Mouse (Mus musculus) MEL (cell line): ENCODE data around the gene Prr22. TPM values are rescaled to one million over a fixed set of nuclear protein-coding genes. Genes with fewer than 3 reads are reported as not detected.

Experiments used
- DNase-seq: peaks from one replicate; pipeline ENCODE4 v3.0.0; 2011; ENCODE audit warnings: low read depth, low spot score
- H3K27ac ChIP-seq: 2 replicates; pipeline ENCODE4 v1.5.1; 2012; ENCODE audit warnings: low read depth, mild to moderate bottlenecking, control low read depth, low read length, moderate library complexity; ENCODE audit not compliant: control insufficient read depth
- H3K27me3 ChIP-seq, 2 experiments: fragments of 150-350 bp in 1 of 2; sonication (generic) in 1 of 2; 2 replicates each; pipeline ENCODE4 v1.6.1; 2012; ENCODE audit warnings: low read length in 2 of 2, mild to moderate bottlenecking in 2 of 2, improper control_type of control experiment in 1 of 2, moderate library complexity in 1 of 2; ENCODE audit not compliant: insufficient read depth in 2 of 2, control insufficient read depth in 1 of 2
- H3K36me3 ChIP-seq, 2 experiments: 2 replicates each; pipeline ENCODE4 v1.6.1; 2012 to 2014; ENCODE audit warnings: low read length in 2 of 2, improper control_type of control experiment in 1 of 2, inconsistent platforms in 1 of 2, mild to moderate bottlenecking in 1 of 2; ENCODE audit not compliant: insufficient read depth in 2 of 2, control insufficient read depth in 1 of 2
- H3K4me1 ChIP-seq, 2 experiments: fragments of 150-350 bp in 1 of 2; sonication (generic) in 1 of 2; 2 replicates each; pipeline ENCODE4 v1.6.1; 2012; ENCODE audit warnings: low read length in 2 of 2, improper control_type of control experiment in 1 of 2, mild to moderate bottlenecking in 1 of 2; ENCODE audit not compliant: insufficient read depth in 2 of 2, control insufficient read depth in 1 of 2
- H3K4me3 ChIP-seq, 2 experiments: fragments of 150-350 bp in 1 of 2; sonication (generic) in 1 of 2; 2 replicates each; pipeline ENCODE4 v1.5.1; 2012; ENCODE audit warnings: low read depth in 2 of 2, low read length in 2 of 2, mild to moderate bottlenecking in 2 of 2, moderate library complexity in 2 of 2, control low read depth in 1 of 2, improper control_type of control experiment in 1 of 2; ENCODE audit not compliant: control insufficient read depth in 1 of 2, insufficient read depth in 1 of 2
- H3K79me2 ChIP-seq: 2 replicates; pipeline ENCODE4 v1.6.1; 2012; ENCODE audit warnings: mild to moderate bottlenecking, low read length, moderate library complexity; ENCODE audit not compliant: control insufficient read depth, poor library complexity, insufficient read depth
- H3K9ac ChIP-seq: 2 replicates; pipeline ENCODE4 v1.6.1; 2012; ENCODE audit warnings: low read depth, mild to moderate bottlenecking, control low read depth, low read length, moderate library complexity; ENCODE audit not compliant: control insufficient read depth, poor library complexity, severe bottlenecking
- H3K9me3 ChIP-seq: fragments of 150-350 bp; sonication (generic); replicated peaks from 2 replicates; pipeline ENCODE4 v1.6.1; 2012; ENCODE audit warnings: mild to moderate bottlenecking, low read length, improper control_type of control experiment, moderate library complexity; ENCODE audit not compliant: insufficient read depth
- BHLHE40 ChIP-seq: IDR thresholded peaks from 2 replicates; pipeline ENCODE4 v1.6.1; 2012; ENCODE audit warnings: low read depth, mild to moderate bottlenecking, inconsistent platforms, low read length, improper control_type of control experiment, borderline replicate concordance
- CHD1 ChIP-seq: IDR thresholded peaks from 2 replicates; pipeline ENCODE4 v1.6.1; 2012; ENCODE audit warnings: low read depth, mild to moderate bottlenecking, inconsistent platforms, low read length, improper control_type of control experiment
- CTCF ChIP-seq, 3 experiments: IDR thresholded peaks in 2 of 3; conservative IDR thresholded peaks in 1 of 3; 2 replicates each; pipeline ENCODE4 v1.5.1; 2011 to 2012; ENCODE audit warnings: low read length in 3 of 3, low read depth in 2 of 3, mild to moderate bottlenecking in 2 of 3, improper control_type of control experiment in 1 of 3, inconsistent platforms in 1 of 3, mixed read lengths in 1 of 3, moderate library complexity in 1 of 3; ENCODE audit not compliant: control insufficient read depth in 1 of 3, insufficient read depth in 1 of 3, poor library complexity in 1 of 3, severe bottlenecking in 1 of 3
- E2F4 ChIP-seq: IDR thresholded peaks from 2 replicates; pipeline ENCODE4 v1.6.1; 2011; ENCODE audit warnings: low read depth, low read length, improper control_type of control experiment, borderline replicate concordance
- ETS1 ChIP-seq: IDR thresholded peaks from 2 replicates; pipeline ENCODE4 v1.6.1; 2012; ENCODE audit warnings: low read depth, mild to moderate bottlenecking, inconsistent platforms, low read length, improper control_type of control experiment, moderate library complexity
- GABPA ChIP-seq: IDR thresholded peaks from 2 replicates; pipeline ENCODE4 v1.6.1; 2012; ENCODE audit warnings: low read depth, mild to moderate bottlenecking, inconsistent platforms, low read length, improper control_type of control experiment, moderate library complexity
- HCFC1 ChIP-seq: IDR thresholded peaks from 2 replicates; pipeline ENCODE4 v1.6.1; 2012; ENCODE audit warnings: low read depth, mild to moderate bottlenecking, inconsistent platforms, low read length, improper control_type of control experiment, moderate library complexity
- JUND ChIP-seq: IDR thresholded peaks from 2 replicates; pipeline ENCODE4 v1.6.1; 2011; ENCODE audit warnings: low read depth, mild to moderate bottlenecking, improper control_type of control experiment, low read length
- MAFK ChIP-seq: IDR thresholded peaks from 2 replicates; pipeline ENCODE4 v1.6.1; 2011; ENCODE audit warnings: low read depth, mild to moderate bottlenecking, low read length, improper control_type of control experiment, borderline replicate concordance
- NELFE ChIP-seq: IDR thresholded peaks from 2 replicates; pipeline ENCODE4 v1.6.1; 2011; ENCODE audit warnings: low read depth, low read length, improper control_type of control experiment
- POLR2AphosphoS2 ChIP-seq: IDR thresholded peaks from 2 replicates; pipeline ENCODE4 v1.6.1; 2011; ENCODE audit warnings: low read length, improper control_type of control experiment
- RAD21 ChIP-seq: IDR thresholded peaks from 2 replicates; pipeline ENCODE4 v1.6.1; 2011; ENCODE audit warnings: mild to moderate bottlenecking, low read depth, low read length, improper control_type of control experiment
- TAL1 ChIP-seq: IDR thresholded peaks from 2 replicates; pipeline ENCODE4 v1.6.1; 2012; ENCODE audit warnings: mild to moderate bottlenecking, inconsistent platforms, low read length, moderate library complexity, mixed read lengths
- ZKSCAN1 ChIP-seq: IDR thresholded peaks from 2 replicates; pipeline ENCODE4 v1.6.1; 2012; ENCODE audit warnings: low read depth, mild to moderate bottlenecking, inconsistent platforms, low read length, improper control_type of control experiment, moderate library complexity
- ZMIZ1 ChIP-seq: IDR thresholded peaks from 2 replicates; pipeline ENCODE4 v1.6.1; 2012; ENCODE audit warnings: low read depth, mild to moderate bottlenecking, inconsistent platforms, low read length, improper control_type of control experiment, moderate library complexity
- polyA plus RNA-seq, 2 experiments: library from polyadenylated mRNA; stranded (reverse) in 1 of 2; unstranded in 1 of 2; fragments of >175 nt in 1 of 2; fragments of >200 nt in 1 of 2; gene quantifications; 2 replicates each; pipeline versions ENCODE4 v1.2.1 to v1.2.4; 2012; ENCODE audit warnings: low replicate concordance in 2 of 2, low read depth in 1 of 2; ENCODE audit not compliant: insufficient read length in 2 of 2, insufficient read depth in 1 of 2, missing spikeins in 1 of 2
- total RNA-seq: library from RNA; depleted of rRNA; stranded (reverse); fragments of 300-350 nt; gene quantifications from 2 replicates; pipeline ENCODE4 v1.2.3, GENCODE M21; 2012; rRNA removed

The Prr22 gene
- total RNA-seq (1.0 and 1.3 TPM in 2 replicates), polyA plus RNA-seq (1 to 10 TPM in 1 of 2 experiments, not detected in 1; 5.5 TPM)

GRCm38 (mm10) chr17:56769950-56770349 lies at the start of gene Prr22:
Gene Prr22, plus strand, starts transcription at chr17:56770250.
- DNase-seq, result no peak
- no peak within 1 kb of the TSS for H3K9ac ChIP-seq
- H3K36me3 ChIP-seq, result peaks cover 0 to 4% of the 10 kb centered on the region in 2 experiments; a peak in 1 of 4 replicates
- H3K27me3 ChIP-seq, result no peaks in the 10 kb centered on the region
- no peak within 1 kb of the TSS for H3K4me3 ChIP-seq
- peaks cover 10% of the 10 kb centered on the region for H3K79me2 ChIP-seq
- no peak for TF ChIP-seq E2F4
- no peak for TF ChIP-seq NELFE
- no peak for TF ChIP-seq HCFC1
- TF ChIP-seq CTCF (IDR thresholded peaks at IDR 0.05 in 2 of 3, conservative IDR thresholded peaks at IDR 0.05 in 1 of 3; ENCODE audit: control insufficient read depth in 1 of 3, insufficient read depth in 1 of 3, low read depth in 2 of 3, low read length in 3 of 3, poor library complexity in 1 of 3, severe bottlenecking in 1 of 3), result no peak
- no peak for TF ChIP-seq ZKSCAN1
- TF ChIP-seq GABPA, result no peak
- TF ChIP-seq BHLHE40, result no peak
- H3K9me3 ChIP-seq, result no peaks in the 10 kb centered on the region
- H3K4me1 ChIP-seq, result peaks cover 0 to 6% of the 10 kb centered on the region in 2 experiments; a peak in 1 of 4 replicates
- no peak within 1 kb of the TSS for H3K27ac ChIP-seq

- Histone ChIP-seq H3K9me3 (no peaks in the 10 kb centered on the region), H3K27ac (no peak overlapping the region), H3K4me1 (peaks cover 0 to 6% of the 10 kb centered on the region in 2 experiments; a peak in 1 of 4 replicates), H3K4me3 (no peak overlapping the region), H3K9ac (no peak overlapping the region), H3K79me2 (peaks cover 18% of the 10 kb centered on the region), H3K27me3 (no peaks in the 10 kb centered on the region), H3K36me3 (peaks cover 0 to 3% of the 10 kb centered on the region in 2 experiments; a peak in 1 of 4 replicates)
- no peak for TF ChIP-seq CHD1
- no peak for TF ChIP-seq MAFK
- TF ChIP-seq HCFC1, result no peak
- no peak for TF ChIP-seq POLR2AphosphoS2
- TF ChIP-seq ZMIZ1, result no peak
- no peak for TF ChIP-seq ETS1
- no peak for TF ChIP-seq RAD21
- TF ChIP-seq TAL1, result no peak
- no peak for TF ChIP-seq JUND
- no peak for TF ChIP-seq ZKSCAN1
- DNase-seq, result no peak
These were observed 47.6 kb upstream of the Prr22 start for GRCm38 (mm10) chr17:56722441-56722840.
